Mouse (Mus musculus) brain, embryonic 14.5 days (tissue): ENCODE data around the gene Sdc3. TPM values are rescaled to one million over a fixed set of nuclear protein-coding genes. Genes with fewer than 3 reads are reported as not detected.
A peak's percentile ranks its signal among the peaks of the same experiment; 100 is the strongest.

ENCODE experiments used
- DNase-seq: peaks from one replicate; pipeline ENCODE4 v3.0.0-alpha.2; 2011; ENCODE audit warnings: low read depth
- CTCF ChIP-seq: fragments of 200-500 bp; IDR thresholded peaks from 2 replicates; pipeline ENCODE4 v1.5.1; 2012; ENCODE audit warnings: inconsistent platforms, mild to moderate bottlenecking, moderate library complexity, borderline replicate concordance; ENCODE audit not compliant: insufficient read depth, insufficient read length; ENCODE audit errors: extremely low read depth
- POLR2A ChIP-seq: fragments of 200-500 bp; IDR thresholded peaks from 2 replicates; pipeline ENCODE4 v1.6.1; 2012; ENCODE audit warnings: mild to moderate bottlenecking, inconsistent platforms, borderline replicate concordance; ENCODE audit not compliant: poor library complexity, insufficient read depth, insufficient read length, severe bottlenecking; ENCODE audit errors: extremely low read depth
- polyA plus RNA-seq: library from polyadenylated mRNA; depleted of rRNA; stranded (reverse); fragments of >200 nt; gene quantifications from 2 replicates; pipeline ENCODE4 v1.2.3, GENCODE M21; 2012

Gene Sdc3
- polyA plus RNA-seq, 1 experiment: 275 TPM

DNA sequence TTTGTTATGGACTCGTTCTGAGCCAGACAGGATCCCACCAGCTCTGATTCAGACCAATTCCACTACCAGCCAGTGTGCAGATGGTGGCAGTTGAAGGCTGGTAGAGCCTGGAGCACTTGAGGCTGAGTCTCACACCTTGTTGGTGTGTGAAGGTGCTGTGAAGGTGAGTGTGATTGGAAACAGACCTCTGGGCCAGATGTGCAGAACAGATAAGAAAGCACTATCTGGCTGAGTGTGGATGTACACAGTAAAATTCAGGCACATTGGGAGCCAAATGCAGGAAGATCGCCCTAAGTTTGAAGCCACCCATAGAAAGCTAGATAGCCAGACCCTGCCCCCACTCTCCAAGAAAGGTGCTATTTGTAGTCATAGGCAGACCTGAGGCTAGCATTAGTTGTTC, 25.9 kb upstream of the Sdc3 start:
- DNase-seq: no peak
- no peak for TF ChIP-seq CTCF
- no peak for TF ChIP-seq POLR2A

DNA sequence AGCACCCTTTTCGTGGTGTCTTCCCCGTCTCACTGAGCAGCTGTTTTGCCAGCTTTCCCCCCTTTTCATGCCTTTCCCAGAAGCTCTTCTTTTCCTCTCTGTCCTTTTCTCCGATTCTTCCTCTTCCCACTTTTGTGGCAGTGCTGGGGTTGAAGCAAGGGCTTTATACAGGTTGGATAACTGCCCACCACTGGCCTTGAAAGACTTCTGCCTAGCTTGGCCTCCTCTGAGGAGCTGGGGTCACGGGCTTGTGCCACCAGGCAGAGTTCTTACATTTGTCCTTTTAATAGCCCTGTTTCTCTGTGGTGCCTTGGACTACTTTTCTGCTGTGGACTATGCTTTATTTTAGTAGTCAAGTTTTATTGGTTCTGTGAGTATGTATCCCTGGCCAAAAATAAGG, 25.4 kb upstream of the Sdc3 start:
- TF ChIP-seq POLR2A: no peak
- no peak for TF ChIP-seq CTCF
- no peak for DNase-seq

DNA sequence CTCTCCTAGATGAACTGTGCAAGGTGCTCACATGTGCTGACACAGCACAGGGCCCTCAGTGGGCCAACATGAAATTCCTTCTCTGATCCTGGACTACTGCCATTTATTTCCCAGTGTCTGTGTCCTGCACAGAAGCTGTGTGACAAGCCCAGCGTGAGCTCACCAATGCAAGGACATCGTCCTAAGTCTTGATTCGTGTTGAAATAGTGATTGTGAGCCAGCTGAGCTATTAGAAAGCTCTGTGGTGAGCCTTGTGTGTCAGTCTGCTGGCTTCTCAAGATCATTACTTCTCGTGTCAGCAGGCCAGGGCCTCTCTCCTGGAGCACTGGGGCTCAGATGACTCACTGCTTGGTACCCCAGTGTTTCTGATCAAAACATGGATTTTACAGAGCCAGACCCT, 18.4 kb upstream of the Sdc3 start:
- no peak for DNase-seq
- TF ChIP-seq CTCF (no peak), POLR2A (no peak)

DNA sequence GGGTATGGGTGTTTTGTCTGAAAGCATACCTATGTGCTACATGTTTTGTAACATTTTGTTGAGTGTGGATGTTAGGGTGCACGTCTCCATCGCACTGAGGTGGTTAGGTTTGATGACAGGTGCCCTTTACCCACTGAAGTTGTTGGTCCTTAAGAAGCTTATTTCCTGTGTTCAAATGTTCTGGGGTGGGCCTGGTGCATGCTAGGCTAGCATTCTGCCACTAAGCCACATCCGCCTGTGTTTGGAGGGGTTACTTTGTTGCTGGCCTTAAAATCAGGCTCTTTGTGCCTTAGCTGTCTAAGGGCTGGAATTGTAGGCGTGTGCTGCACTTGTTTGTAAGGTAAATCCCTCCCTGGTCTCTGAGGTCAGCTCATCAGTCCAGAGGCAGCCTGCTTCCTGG, 17.5 kb upstream of the Sdc3 start:
- no peak for TF ChIP-seq CTCF
- TF ChIP-seq POLR2A: no peak
- DNase-seq: no peak

DNA sequence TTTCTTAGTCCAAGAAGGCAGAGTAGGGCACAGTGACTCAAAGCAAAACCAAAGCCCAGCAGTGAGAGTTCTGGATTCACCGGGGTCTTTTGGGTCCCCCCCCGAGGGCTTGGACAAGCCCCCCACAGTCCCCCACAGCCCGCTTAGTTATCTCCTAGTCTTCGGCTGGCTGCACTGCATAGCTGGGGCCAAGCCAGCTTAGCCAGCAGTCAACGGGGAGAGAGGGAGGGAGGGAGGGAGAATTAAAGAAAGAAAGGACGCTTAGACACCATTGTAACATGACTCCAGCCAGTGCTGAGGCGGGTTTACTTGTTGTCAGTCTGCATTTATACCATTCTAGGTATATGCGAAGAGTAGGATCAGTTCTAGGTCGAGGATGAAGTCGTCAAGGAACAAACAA, 14.7 kb upstream of the Sdc3 start:
- peak; percentile 43 for DNase-seq
- TF ChIP-seq CTCF (no peak), POLR2A (no peak)

DNA sequence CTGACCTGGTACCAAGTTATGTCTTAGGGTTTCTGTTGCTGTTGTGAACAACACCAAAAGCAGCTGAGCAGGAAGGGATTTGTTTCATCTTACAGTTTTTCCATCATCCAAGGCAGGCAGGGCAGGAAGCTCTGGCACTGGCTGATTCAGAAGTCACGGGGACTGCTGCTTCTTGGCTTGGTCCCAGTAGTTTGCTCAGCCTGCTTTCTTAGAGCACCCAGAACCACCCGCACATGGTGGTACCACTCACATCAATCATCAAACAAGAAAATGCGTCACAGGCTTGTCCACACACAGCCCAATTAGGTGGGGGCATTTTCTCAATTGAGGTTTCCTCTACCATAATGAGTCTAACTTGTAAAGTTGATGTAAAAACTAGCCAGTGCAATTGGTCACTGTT, 13.3 kb upstream of the Sdc3 start:
- no peak for TF ChIP-seq CTCF
- peak; percentile 44 for DNase-seq

DNA sequence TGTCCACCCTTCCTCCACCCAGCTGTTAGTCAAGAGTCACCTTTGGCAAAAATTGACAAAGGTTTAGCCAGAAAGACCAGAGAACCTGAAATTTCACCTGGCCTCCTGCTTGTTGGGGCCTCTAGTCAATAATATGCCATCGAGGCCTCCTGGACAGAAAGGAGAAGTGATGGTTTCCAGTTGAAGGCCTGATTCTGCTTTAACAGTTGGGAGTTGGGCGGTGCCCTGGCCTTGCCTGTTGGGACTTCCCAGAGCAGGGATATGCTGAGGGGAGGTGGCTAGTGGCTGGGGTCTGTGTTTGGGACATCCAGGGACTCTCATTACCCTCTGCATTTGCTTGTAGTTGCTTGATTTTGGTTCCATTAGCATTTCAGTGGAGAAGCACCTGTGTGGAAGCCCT, 9.8 kb upstream of the Sdc3 start:
- TF ChIP-seq CTCF: no peak
- TF ChIP-seq POLR2A: no peak
- DNase-seq: no peak

DNA sequence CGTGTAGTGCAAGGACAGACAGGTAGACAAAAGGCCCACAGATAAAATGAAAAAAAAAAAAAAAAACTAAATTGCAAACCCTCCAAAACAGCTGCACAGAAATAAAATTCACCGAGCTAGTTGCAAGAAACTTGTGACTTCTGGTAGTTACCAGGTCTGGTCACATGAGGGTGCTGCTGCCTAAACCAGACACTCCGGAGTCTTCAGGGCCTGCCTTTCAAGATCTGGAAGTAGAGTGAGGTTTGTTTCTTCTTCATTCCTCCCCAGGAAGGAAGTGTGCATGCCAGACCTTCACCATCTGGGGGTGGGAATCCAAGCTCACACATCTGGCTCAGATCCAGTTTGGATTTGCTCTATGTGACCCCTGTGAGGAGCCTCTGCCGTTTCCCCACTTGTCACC, 7.6 kb upstream of the Sdc3 start:
- DNase-seq: peak; percentile 82
- TF ChIP-seq CTCF (peak; percentile 70; the same call in 1 of the 2 replicates), POLR2A (no peak)

DNA sequence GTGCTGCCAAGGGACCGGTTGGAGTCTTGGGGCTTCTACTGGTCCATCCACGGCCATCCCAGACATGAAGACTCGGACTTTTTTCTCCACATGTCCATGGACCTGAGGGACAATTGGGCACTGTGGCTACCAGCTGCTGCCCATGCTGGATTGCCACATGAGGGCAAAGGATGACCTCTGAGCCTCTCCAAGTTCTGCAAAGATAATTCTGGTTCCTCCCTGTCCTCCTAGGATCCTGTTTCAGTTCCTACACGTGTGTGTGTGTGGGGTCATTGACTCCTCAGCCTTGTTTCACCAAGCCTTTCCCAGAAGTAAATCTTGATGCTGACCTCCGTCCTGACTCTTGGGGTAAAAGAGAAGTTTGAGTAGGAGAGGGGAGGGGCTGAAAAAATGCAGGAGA, 4.8 kb upstream of the Sdc3 start:
- no peak for DNase-seq
- TF ChIP-seq CTCF: no peak
- no peak for TF ChIP-seq POLR2A

DNA sequence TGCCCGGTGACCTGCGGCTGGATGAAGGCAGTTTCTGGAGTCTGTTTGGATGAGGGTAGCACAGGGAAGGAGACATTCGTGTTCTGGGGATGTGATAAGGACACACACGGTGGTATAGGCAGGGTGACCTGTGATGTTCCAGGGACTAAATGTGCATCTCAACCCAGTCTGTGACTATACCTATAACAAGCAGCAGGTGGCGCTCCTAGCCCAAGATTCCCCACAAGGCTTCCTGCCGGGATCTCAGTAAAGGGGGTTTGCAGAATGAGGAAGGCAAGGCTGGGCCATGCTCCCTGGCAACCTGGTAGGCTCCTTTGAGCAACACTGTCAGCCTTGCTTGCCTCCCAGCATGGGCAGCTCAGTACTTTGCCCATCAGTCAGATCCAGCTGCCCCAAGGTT, 2.2 kb upstream of the Sdc3 start:
- peak; percentile 92 for DNase-seq
- peak; percentile 87 for TF ChIP-seq CTCF
- TF ChIP-seq POLR2A: no peak

DNA sequence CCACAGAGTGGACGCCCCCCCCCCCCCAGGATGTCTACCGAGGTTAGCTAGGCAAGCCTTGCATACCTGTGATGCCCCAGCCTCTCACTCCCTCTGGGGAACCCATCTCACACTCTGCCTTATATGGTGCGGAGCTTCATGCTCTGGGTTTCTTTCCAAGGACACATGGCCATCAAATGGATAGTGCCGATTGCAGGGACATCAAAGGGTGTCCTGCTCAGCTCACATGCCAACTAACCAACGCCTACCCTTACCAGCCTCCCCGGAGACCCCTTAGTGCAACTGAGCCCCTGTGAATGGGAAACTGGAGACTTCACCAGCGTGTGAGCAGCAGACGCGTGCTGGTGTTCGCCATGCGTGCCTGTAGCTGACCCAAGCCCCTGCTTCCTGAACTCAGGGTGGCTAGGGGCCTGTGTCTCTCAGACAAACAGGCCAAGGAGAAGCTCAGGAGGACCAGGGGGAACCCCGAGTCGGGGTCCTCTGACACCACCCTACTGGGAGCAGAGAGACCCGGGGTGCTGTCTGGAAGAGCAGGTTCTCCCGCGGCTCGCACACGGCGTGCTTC, 444 bp upstream of the Sdc3 start:
- TF ChIP-seq POLR2A: no peak
- no peak for TF ChIP-seq CTCF
- DNase-seq: peak; percentile 55

DNA sequence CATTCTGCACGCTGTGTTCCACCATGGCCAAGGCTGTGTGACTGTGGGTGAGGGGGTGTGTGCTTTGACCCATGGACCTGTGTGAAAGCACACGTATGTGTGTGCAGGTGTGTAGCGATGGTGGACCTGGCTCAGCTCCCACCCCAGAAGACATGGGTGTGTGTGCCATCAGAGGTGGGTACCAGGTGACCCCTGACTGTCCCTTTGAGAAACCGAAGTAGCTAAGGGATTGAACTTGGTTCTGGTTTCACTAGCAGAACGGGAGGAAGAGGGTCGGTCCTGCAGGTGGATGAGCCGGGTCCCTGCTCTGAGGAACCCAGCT, 804 bp downstream of the Sdc3 start:
- no peak for DNase-seq
- TF ChIP-seq POLR2A (no peak), CTCF (no peak)

DNA sequence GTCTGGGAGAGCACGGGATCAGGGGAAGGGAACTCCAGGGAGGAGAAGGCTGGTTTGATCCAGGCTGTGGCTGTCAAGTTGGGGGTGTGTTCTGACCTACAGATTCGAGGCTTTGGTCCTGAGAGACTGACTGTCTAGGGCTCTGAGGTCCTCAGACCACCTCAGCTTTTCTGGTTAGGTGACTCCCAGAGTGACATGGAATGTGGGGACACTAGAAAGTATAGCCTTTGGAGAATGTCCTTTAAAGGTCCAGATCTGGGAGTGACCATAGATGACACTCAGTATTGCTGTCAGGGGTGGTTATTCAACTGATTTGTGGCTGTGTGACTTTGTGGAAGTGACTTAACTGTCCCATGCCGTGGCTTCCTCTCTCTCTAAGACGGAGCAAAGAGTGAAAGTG, 2.4 kb downstream of the Sdc3 start:
- DNase-seq: no peak
- no peak for TF ChIP-seq CTCF
- no peak for TF ChIP-seq POLR2A

DNA sequence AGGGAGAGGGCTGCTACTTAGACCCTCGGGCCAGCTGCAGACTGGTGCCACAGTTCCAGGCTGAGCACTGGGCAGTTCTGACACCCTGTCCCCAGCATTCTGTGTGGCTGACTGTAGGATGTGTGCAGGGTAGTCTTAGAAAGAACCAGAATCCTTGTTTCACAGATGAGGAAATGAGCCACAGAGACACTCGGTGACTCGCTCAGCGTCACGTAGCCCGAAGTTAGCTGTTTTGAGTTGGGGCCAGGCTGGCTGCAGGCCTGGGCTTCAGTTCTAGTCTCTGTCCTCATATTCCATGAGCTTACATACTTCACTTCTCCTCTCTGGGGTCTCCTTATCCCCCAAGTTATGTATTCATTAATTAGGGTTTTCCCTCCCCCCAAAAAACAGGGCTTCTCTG, 3.6 kb downstream of the Sdc3 start:
- DNase-seq: no peak

More for the DNA sequence above, 3.6 kb downstream of the Sdc3 start:
- no peak for TF ChIP-seq CTCF
- no peak for TF ChIP-seq POLR2A
